Mouse (Mus musculus) urinary bladder, postnatal 10 days (tissue): ENCODE measurements at regions not wholly inside any gene's neighbourhood (a gene's known extent, or its start where the extent isn't known, plus 50 kb on each side); places are given as distances from the start of the nearest gene placed in this dataset.

Source experiments
- DNase-seq: peaks from one replicate; pipeline ENCODE4 v3.0.0; 2022; ENCODE audit warnings: low spot score

GRCm38 (mm10) chr11:114330316-114330715 is 263.5 kb upstream of the Sdk2 start:
- DNase-seq = no peak

- no peak for DNase-seq
These were observed 255.8 kb upstream of the Sdk2 start for GRCm38 (mm10) chr11:114322627-114323026.

- no peak for DNase-seq
These were observed 255.1 kb upstream of the Sdk2 start for GRCm38 (mm10) chr11:114321974-114322373.

GRCm38 (mm10) chr11:114321527-114321926 is 254.7 kb upstream of the Sdk2 start:
- no peak for DNase-seq

GRCm38 (mm10) chr11:114315274-114315673 is 248.4 kb upstream of the Sdk2 start:
- DNase-seq = no peak

GRCm38 (mm10) chr11:114313652-114314051 is 246.8 kb upstream of the Sdk2 start:
- DNase-seq = no peak

GRCm38 (mm10) chr11:114311640-114312039 is 244.8 kb upstream of the Sdk2 start:
- DNase-seq = no peak

- no peak for DNase-seq
These were observed 236.9 kb upstream of the Sdk2 start for GRCm38 (mm10) chr11:114303636-114304354.

- DNase-seq = no peak
These were observed 233.9 kb upstream of the Sdk2 start for GRCm38 (mm10) chr11:114300611-114301319.

- no peak for DNase-seq
These were observed 230.0 kb upstream of the Sdk2 start for GRCm38 (mm10) chr11:114296816-114297334.

- no peak for DNase-seq
These were observed 227.8 kb upstream of the Sdk2 start for GRCm38 (mm10) chr11:114294511-114295250.

GRCm38 (mm10) chr11:114291258-114291657 is 224.4 kb upstream of the Sdk2 start:
- no peak for DNase-seq

- DNase-seq = no peak
These were observed 223.1 kb upstream of the Sdk2 start for GRCm38 (mm10) chr11:114289946-114290345.

GRCm38 (mm10) chr11:114284820-114285666 is 218.2 kb upstream of the Sdk2 start:
- DNase-seq = no peak

- no peak for DNase-seq
These were observed 216.4 kb upstream of the Sdk2 start for GRCm38 (mm10) chr11:114283208-114283607.

GRCm38 (mm10) chr11:114282566-114282965 is 215.7 kb upstream of the Sdk2 start:
- no peak for DNase-seq

GRCm38 (mm10) chr11:114281846-114282245 is 215.0 kb upstream of the Sdk2 start:
- DNase-seq = no peak

- no peak for DNase-seq
These were observed 214.3 kb upstream of the Sdk2 start for GRCm38 (mm10) chr11:114281041-114281695.

- no peak for DNase-seq
These were observed 210.9 kb upstream of the Sdk2 start for GRCm38 (mm10) chr11:114277513-114278304.

- no peak for DNase-seq
These were observed 203.7 kb upstream of the Sdk2 start for GRCm38 (mm10) chr11:114270358-114271072.
